Mouse (Mus musculus) liver, postnatal 0 days (tissue): ENCODE data around the gene Pamr1. TPM values are rescaled to one million over a fixed set of nuclear protein-coding genes. Genes with fewer than 3 reads are reported as not detected.

Experiments used
- ATAC-seq: fragments of 200-750 bp; cut with Nextera tagmentation; 2 replicates; pipeline ENCODE4 v1.8.0; 2017; ENCODE audit warnings: mild to moderate bottlenecking, moderate library complexity
- DNase-seq: peaks from one replicate; pipeline ENCODE4 v3.0.0-alpha.2; 2016
- H3K27ac ChIP-seq: fragments of 300-500 bp; sonication (generic); 2 replicates; pipeline ENCODE4 v1.5.1; 2014; ENCODE audit warnings: antibody characterized with exemption, moderate library complexity, mild to moderate bottlenecking, low read depth
- H3K27me3 ChIP-seq: fragments of 300-500 bp; sonication (generic); 2 replicates; pipeline ENCODE4 v1.6.1; 2014; ENCODE audit warnings: low read length, control low read depth, mixed read lengths; ENCODE audit not compliant: insufficient read depth
- H3K36me3 ChIP-seq: fragments of 300-500 bp; sonication (generic); replicated peaks from 2 replicates; pipeline ENCODE4 v1.6.1; 2014; ENCODE audit warnings: mild to moderate bottlenecking, control low read depth, low read length, moderate library complexity, mixed read lengths; ENCODE audit not compliant: insufficient read depth
- H3K4me1 ChIP-seq: fragments of 300-500 bp; sonication (generic); 2 replicates; pipeline ENCODE4 v1.6.1; 2014; ENCODE audit warnings: antibody characterized with exemption, mild to moderate bottlenecking, control low read depth; ENCODE audit not compliant: insufficient read depth
- H3K4me2 ChIP-seq: fragments of 300-500 bp; sonication (generic); 2 replicates; pipeline ENCODE4 v1.6.1; 2014; ENCODE audit warnings: low read depth, mild to moderate bottlenecking, low read length, moderate library complexity, mixed read lengths
- H3K4me3 ChIP-seq: fragments of 300-500 bp; sonication (generic); 2 replicates; pipeline ENCODE4 v1.5.1; 2014; ENCODE audit warnings: low read depth, low read length
- H3K9ac ChIP-seq: fragments of 300-500 bp; sonication (generic); replicated peaks from 2 replicates; pipeline ENCODE4 v1.6.1; 2014; ENCODE audit warnings: mild to moderate bottlenecking, moderate library complexity
- H3K9me3 ChIP-seq: fragments of 300-500 bp; sonication (generic); 2 replicates; pipeline ENCODE4 v1.6.1; 2016; ENCODE audit warnings: mild to moderate bottlenecking, control low read depth, low read length, mixed read lengths
- CTCF ChIP-seq: sonication (generic); IDR thresholded peaks from 2 replicates; pipeline ENCODE4 v1.5.1; 2016; ENCODE audit warnings: antibody characterized with exemption, low read depth
- EP300 ChIP-seq: IDR thresholded peaks from 2 replicates; pipeline ENCODE4 v1.6.1; 2016; ENCODE audit warnings: antibody characterized with exemption, low read depth, mild to moderate bottlenecking
- WGBS: fragments of 180-500 bp; shearing (Covaris S2); extraction: QIAGEN DNeasy Blood & Tissue Kit; methylation state at CpG from one replicate; pipeline ENCODE4 v1.1.7; 2014; ENCODE audit not compliant: insufficient replicate concordance; 5-methylcytosine and 5-hydroxymethylcytosine counted together
- polyA plus RNA-seq: library from polyadenylated mRNA; unstranded; fragments of >200 nt; fragmentation: Nextera tagmentation; extraction: Ambion mirVana; gene quantifications from 2 replicates; pipeline ENCODE4 v1.2.1, GENCODE M21; 2015

Pamr1 gene
- polyA plus RNA-seq, 1 experiment from 2014 or later, result 6.2 TPM

DNA sequence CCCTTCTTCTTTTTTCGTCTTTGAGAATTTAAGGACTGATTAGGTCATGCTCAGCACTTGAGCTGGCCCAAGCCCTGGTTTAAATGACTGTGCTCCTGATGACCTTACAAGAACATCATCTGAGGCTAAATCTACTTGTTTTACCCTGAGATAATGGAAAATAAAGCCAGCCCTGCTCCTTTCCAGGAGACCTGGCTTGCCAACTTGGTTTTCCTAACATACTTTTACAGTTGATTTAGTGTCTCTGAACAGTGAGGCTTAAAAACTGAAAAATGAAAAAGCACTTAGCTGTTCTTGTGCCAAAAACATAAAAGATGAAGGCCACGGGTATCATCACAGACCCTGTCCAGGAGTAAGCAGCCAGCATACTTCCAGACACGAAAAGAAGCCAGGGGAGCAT lies 13.0 kb upstream of the Pamr1 start:
- H3K27ac ChIP-seq, result no peak overlapping the region
- H3K27me3 ChIP-seq, result no peaks in the 10 kb centered on the region
- H3K9ac ChIP-seq, result no peak overlapping the region
- H3K4me2 ChIP-seq, result no peak overlapping the region
- no peak for TF ChIP-seq EP300
- no peak for TF ChIP-seq CTCF
- no peaks in the 10 kb centered on the region for H3K9me3 ChIP-seq
- DNase-seq (no peak), ATAC-seq (no peak)
- no peaks in the 10 kb centered on the region for H3K4me1 ChIP-seq
- 57% methylated on average over 3 of the region's 3 CpGs for WGBS
- no peaks in the 10 kb centered on the region for H3K36me3 ChIP-seq
- H3K4me3 ChIP-seq, result no peak overlapping the region

DNA sequence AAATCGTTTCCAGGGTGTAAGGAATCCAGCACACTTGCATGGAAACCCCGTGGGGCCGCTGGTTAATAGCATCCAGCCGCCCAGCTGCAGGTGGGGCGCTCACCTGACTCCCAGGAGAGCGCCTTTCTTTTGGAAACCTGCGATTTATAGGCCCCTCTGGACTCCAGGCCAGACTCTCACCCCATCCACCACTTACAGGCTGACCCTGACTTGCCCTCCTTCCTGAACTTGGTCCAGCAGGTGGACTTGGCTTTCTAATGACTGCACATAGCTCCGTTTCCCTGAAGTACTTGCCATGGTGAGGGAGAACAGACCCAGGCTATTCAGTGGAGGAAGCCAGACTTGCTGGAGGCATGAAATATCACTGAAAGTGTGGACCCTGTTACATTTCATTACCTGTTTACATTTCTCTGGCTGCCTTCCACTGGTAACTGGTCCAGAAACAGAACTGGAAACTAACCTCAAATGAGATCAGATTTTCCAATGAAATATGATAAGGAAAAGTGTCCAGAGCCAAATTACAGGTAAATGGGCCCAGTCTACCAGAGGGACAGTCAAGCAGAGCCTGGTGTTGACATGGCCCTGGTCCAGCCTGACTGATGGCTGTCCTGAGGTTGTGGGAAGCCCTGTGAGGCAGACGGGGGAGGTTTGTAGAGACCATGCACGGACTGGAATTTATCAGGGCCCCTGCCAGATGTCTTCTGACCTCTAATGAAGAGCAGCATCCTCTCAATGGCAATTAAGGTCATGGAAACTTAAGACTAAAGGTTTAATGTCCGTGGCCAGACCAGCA lies 9.2 kb upstream of the Pamr1 start:
- Histone ChIP-seq H3K27me3 (no peaks in the 10 kb centered on the region), H3K27ac (no peak overlapping the region), H3K4me3 (no peak overlapping the region), H3K36me3 (no peaks in the 10 kb centered on the region), H3K9ac (no peak overlapping the region), H3K4me1 (no peaks in the 10 kb centered on the region), H3K4me2 (no peak overlapping the region), H3K9me3 (no peaks in the 10 kb centered on the region)
- 55% methylated on average over 10 of the region's 11 CpGs for WGBS
- TF ChIP-seq EP300 (no peak), CTCF (no peak)
- DNase-seq (no peak), ATAC-seq (no peak)

DNA sequence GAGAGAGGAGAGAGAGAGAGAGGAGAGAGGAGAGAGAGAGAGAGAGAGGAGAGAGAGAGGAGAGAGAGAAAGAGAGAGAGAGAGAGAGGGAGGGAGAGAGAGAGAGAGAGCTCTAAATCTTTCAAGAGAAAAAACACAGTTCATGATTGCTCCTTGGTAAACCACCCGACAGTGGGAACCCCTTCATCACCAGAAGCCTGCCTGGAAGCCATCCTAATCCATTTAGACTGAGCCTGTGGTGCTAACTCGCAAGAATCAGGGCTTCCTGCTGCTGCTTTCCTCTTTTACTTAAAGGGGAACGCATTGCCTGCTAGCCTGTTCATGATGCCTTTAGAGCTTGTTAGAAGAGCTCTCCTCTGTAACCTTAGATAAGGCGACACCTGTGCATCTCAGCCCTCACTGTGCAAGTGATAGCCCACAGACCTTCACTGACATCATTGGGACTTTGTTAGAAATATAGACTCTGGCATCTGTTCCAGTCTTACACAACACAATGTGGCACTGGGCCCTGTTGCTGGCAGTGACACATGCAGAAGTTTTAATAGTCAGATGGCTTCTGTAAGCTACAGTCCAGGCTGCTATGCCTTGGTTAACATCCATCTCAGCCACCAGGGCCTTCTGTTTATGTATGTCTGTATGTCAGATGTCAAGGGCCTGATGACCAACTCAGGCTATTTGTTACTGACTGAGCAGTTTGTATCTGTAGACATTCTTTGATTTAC lies 8.2 kb upstream of the Pamr1 start:
- no peaks in the 10 kb centered on the region for H3K9me3 ChIP-seq
- H3K36me3 ChIP-seq, result no peaks in the 10 kb centered on the region
- ATAC-seq (no peak), DNase-seq (peak; percentile 25)
- H3K4me2 ChIP-seq, result no peak overlapping the region
- H3K27me3 ChIP-seq, result no peaks in the 10 kb centered on the region
- no peak overlapping the region for H3K4me3 ChIP-seq
- TF ChIP-seq EP300 (no peak), CTCF (no peak)
- no peak overlapping the region for H3K27ac ChIP-seq
- H3K4me1 ChIP-seq, result no peaks in the 10 kb centered on the region
- H3K9ac ChIP-seq, result no peak overlapping the region
- WGBS, result 26% methylated on average over 4 of the region's 4 CpGs

DNA sequence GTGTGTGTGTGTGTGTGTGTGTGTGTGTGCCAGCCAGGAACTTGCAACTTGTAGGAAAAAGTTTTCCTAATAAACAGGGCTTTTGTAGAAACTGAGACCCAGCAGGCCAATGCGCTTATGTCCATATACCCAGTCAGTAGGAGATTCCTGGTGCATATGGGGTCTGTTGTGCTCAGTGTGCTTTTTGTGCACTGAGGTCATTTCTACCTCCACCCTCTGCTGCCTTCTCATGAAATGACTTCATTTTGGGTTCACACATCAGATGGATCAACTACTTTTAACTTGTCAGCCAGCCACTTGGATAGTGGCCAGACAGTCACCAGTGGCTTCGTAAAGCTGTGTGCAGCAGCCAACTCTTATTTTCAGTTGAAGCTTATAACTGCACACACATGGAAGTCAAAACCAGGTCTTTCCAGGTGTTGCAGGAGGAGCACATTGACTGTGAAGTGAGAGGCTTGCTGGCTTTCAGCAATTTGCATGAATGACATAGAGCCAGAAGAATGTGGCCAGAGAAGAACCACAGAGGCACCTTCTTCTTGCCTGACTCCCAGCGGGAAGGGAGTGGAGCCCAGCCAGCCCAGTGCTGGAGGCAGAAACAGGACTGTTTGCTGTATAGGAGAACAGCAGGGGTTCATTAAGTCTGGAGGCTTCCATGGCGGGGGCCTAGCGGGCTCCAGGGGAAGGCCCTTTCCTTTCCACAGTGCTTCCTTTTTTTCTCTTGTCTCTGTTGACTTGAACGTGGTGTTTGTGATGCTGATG lies 5.7 kb upstream of the Pamr1 start:
- Histone ChIP-seq H3K9me3 (no peaks in the 10 kb centered on the region), H3K4me2 (no peak overlapping the region), H3K27ac (no peak overlapping the region), H3K4me3 (no peak overlapping the region), H3K27me3 (no peaks in the 10 kb centered on the region), H3K9ac (no peak overlapping the region), H3K4me1 (no peaks in the 10 kb centered on the region), H3K36me3 (no peaks in the 10 kb centered on the region)
- ATAC-seq, result no peak
- no peak for DNase-seq
- no peak for TF ChIP-seq EP300
- whole genome bisulfite sequencing, result 46% methylated on average over 6 of the region's 6 CpGs

DNA sequence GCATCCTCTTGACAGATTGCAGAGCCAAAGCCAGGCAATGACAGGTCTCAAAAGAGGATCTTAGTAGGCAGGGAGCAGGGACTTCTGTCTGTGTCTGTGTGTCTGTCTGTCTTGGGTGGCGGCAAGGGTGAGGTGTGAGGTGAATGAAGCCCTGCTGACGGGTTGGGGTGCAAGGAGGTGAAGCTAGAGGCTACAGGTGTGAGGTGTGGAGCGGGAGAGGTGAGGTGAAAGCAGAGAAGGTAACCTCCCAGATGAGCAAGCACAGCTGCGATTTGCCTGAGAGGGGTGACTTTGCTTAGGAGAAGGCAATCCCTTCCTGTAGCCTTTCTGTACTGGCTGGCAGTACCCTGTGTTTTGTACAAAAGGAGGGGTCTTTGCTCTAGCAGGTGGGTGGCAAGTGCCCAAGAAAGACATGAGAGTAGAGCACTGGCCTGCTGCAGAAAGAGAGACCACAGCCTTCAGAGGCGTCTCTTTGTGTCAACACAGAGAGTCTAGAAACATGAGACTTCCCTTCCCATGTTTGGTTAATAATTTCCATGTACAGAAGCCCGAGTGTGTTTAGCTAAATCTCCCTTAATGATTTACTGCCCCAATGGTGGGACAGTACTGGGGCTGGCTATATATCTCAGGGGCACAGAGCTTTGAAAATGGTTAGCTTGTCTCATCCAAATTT lies 1.2 kb downstream of the Pamr1 start:
- H3K27ac ChIP-seq, result peak overlapping the region; percentile 66
- TF ChIP-seq CTCF (no peak), EP300 (no peak)
- H3K9me3 ChIP-seq, result no peaks in the 10 kb centered on the region
- peaks cover 6% of the 10 kb centered on the region for H3K4me1 ChIP-seq
- H3K36me3 ChIP-seq, result no peaks in the 10 kb centered on the region
- no peaks in the 10 kb centered on the region; the same call in 1 of the 2 replicates for H3K27me3 ChIP-seq
- H3K9ac ChIP-seq, result no peak overlapping the region
- H3K4me2 ChIP-seq, result peak overlapping the region; percentile 60
- DNase-seq (no peak), ATAC-seq (peak; percentile 45; the same call in 1 of the 2 replicates)
- 25% methylated on average over 6 of the region's 6 CpGs for WGBS
- H3K4me3 ChIP-seq, result peak overlapping the region; percentile 30; the same call in 1 of the 2 replicates

DNA sequence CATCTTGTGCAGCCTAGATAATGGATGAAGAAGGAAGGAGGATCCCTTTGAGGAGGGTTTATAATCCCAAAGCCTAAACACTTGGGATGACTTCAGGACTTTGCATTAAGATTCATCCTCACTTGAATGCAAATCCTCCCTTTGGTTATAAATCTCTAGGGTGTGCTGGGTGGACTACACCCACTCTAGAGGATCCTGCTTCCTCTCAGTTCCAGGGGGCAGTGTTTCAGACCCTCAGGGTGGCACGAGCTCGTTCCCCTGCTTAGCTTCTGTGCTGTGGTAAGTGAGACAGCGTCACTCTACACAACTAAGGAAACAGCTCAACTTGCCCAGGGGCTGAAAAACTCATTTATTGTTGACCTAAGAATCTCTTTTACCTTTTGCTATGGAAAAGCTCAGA lies 1.8 kb downstream of the Pamr1 start:
- Histone ChIP-seq H3K4me3 (no peak overlapping the region), H3K27ac (peak overlapping the region; percentile 16; the same call in 1 of the 2 replicates), H3K27me3 (no peaks in the 10 kb centered on the region; the same call in 1 of the 2 replicates), H3K9ac (no peak overlapping the region), H3K4me1 (peaks cover 6% of the 10 kb centered on the region), H3K36me3 (no peaks in the 10 kb centered on the region), H3K4me2 (peak overlapping the region; percentile 42), H3K9me3 (no peaks in the 10 kb centered on the region)
- no peak for DNase-seq
- ATAC-seq, result no peak
- WGBS, result 21% methylated on average over 3 of the region's 3 CpGs
- TF ChIP-seq CTCF, result no peak
- no peak for TF ChIP-seq EP300
